In genomic region chr1:43178378-43178777, GRCm38 (mm10) we compare ENCODE assay signal across 19 mouse cellular contexts. TPM values are rescaled to one million over a fixed set of nuclear protein-coding genes. Genes with fewer than 3 reads are reported as not detected.
A peak's percentile ranks its signal among the peaks of the same experiment; 100 is the strongest.
DNase-seq lines count a peak whose midpoint lies in the region; ATAC-seq and TF ChIP-seq lines count a peak whose summit lies in the region.
"Had no signal": no experiment of that assay in that cellular context is flagged by ENCODE, and none has a peak within 500 bp of the region (broad histone marks: within the 10 kb centered on the region; RNA-seq: fewer than 3 reads in every experiment).

No protein-coding gene starts in this region.

- ATAC-seq in frontal cortex, adult (ENCODE audit: low TSS enrichment), result peak; percentile 75
- ATAC-seq in kidney, embryonic 15.5 days (replicated peaks; ENCODE audit: low FRiP score), result peak; percentile 57; the same call in 1 of the 2 replicates
- ATAC-seq in lung, embryonic 14.5 days (ENCODE audit: insufficient read depth), result peak; percentile 60; the same call in 1 of the 2 replicates
- no peak for ATAC-seq in activated CD4-positive, CD25-positive, alpha-beta regulatory T cell, adult 4 months
- ATAC-seq: CD4-positive, CD25-positive, alpha-beta regulatory T cell, adult 4 months; forebrain, embryonic 13.5 days; lung, postnatal 0 days had no signal

- no peak overlapping the region for H3K4me2 ChIP-seq in kidney, embryonic 15.5 days
- no peak overlapping the region for H3K4me2 ChIP-seq in lung, embryonic 14.5 days
- H3K4me2 ChIP-seq: forebrain, embryonic 13.5 days; hindbrain, embryonic 13.5 days; liver, embryonic 11.5 days had no signal

- H3K9ac ChIP-seq in kidney, embryonic 15.5 days, result no peak overlapping the region
- no peak overlapping the region for H3K9ac ChIP-seq in lung, embryonic 14.5 days
- H3K9ac ChIP-seq: forebrain, embryonic 13.5 days; hindbrain, embryonic 13.5 days had no signal

- no peak overlapping the region for H3K4me3 ChIP-seq in kidney, embryonic 15.5 days (replicated peaks)
- H3K4me3 ChIP-seq in lung, embryonic 14.5 days (ENCODE audit: low read depth, low read length), result no peak overlapping the region
- H3K4me3 ChIP-seq in cortical plate, adult 2 months (ENCODE audit: insufficient read depth, low read length), result no peak overlapping the region
- H3K4me3 ChIP-seq: forebrain, embryonic 13.5 days; hindbrain, embryonic 13.5 days had no signal

- no peak for TF ChIP-seq CTCF in lung, embryonic 14.5 days (IDR thresholded peaks at IDR 0.05; ENCODE audit: low read depth)
- TF ChIP-seq CTCF in cortical plate, adult 2 months (IDR thresholded peaks at IDR 0.05; ENCODE audit: extremely low read depth, insufficient read depth, low read length), result no peak

- no peak for TF ChIP-seq POLR2A in cortical plate, adult 2 months (IDR thresholded peaks at IDR 0.05; ENCODE audit: extremely low read depth, insufficient read depth, low read length)

- DNase-seq in frontal cortex, postnatal 14 days (ENCODE audit: low spot score in 2 of 2), result no peak
- DNase-seq in kidney, postnatal 10 days, result no peak
- peak; percentile 32 for DNase-seq in lung, embryonic 14.5 days
- no peak for DNase-seq in lung, postnatal 14 days
- DNase-seq: cerebellum, postnatal 10 days; embryo, embryonic 11 days; kidney, adult 11 months; right cerebral cortex, postnatal 4 days; thymus, postnatal 4 days had no signal

- H3K27me3 ChIP-seq in kidney, embryonic 15.5 days, result no peaks in the 10 kb centered on the region
- no peaks in the 10 kb centered on the region for H3K27me3 ChIP-seq in lung, embryonic 14.5 days (ENCODE audit: insufficient read depth, low read length)
- H3K27me3 ChIP-seq: forebrain, embryonic 13.5 days; hindbrain, embryonic 13.5 days had no signal

- WGBS in kidney, embryonic 15.5 days, result 44% methylated on average over 6 of the region's 6 CpGs
- 58% methylated on average over 6 of the region's 6 CpGs for WGBS in lung, embryonic 14.5 days

- H3K9me3 ChIP-seq in kidney, embryonic 15.5 days (replicated peaks), result no peaks in the 10 kb centered on the region
- H3K9me3 ChIP-seq in lung, embryonic 14.5 days (ENCODE audit: low read depth, low read length), result no peaks in the 10 kb centered on the region
- H3K9me3 ChIP-seq: forebrain, embryonic 13.5 days; G1E; hindbrain, embryonic 13.5 days had no signal

- H3K36me3 ChIP-seq in kidney, embryonic 15.5 days, result no peaks in the 10 kb centered on the region
- H3K36me3 ChIP-seq in lung, embryonic 14.5 days (ENCODE audit: insufficient read depth), result no peaks in the 10 kb centered on the region
- H3K36me3 ChIP-seq: G1E; hindbrain, embryonic 13.5 days had no signal

- peaks cover 30% of the 10 kb centered on the region for H3K4me1 ChIP-seq in kidney, embryonic 15.5 days
- H3K4me1 ChIP-seq in lung, embryonic 14.5 days (ENCODE audit: insufficient read depth), result no peaks in the 10 kb centered on the region
- peaks cover 5% of the 10 kb centered on the region; the same call in 1 of the 2 replicates for H3K4me1 ChIP-seq in cortical plate, adult 2 months (ENCODE audit: control insufficient read depth, insufficient read depth, low read length)
- H3K4me1 ChIP-seq: forebrain, embryonic 13.5 days; hindbrain, embryonic 13.5 days had no signal

- H3K27ac ChIP-seq in kidney, embryonic 15.5 days, result peak overlapping the region; percentile 85
- H3K27ac ChIP-seq in lung, embryonic 14.5 days (ENCODE audit: low read depth), result no peak overlapping the region
- peak overlapping the region; percentile 41 for H3K27ac ChIP-seq in cortical plate, adult 2 months (ENCODE audit: insufficient read depth, low read length)
- H3K27ac ChIP-seq: forebrain, embryonic 13.5 days; hindbrain, embryonic 13.5 days had no signal

RNA-seq across cellular contexts. Expression of gene Fhl2, which starts 18.4 kb away (rescaled TPM):
- 90.7 and 92.4 TPM in 2 replicates for polyA plus RNA-seq in kidney, embryonic 15.5 days (2015; fragmentation: Nextera tagmentation; extraction: Ambion mirVana)
- 30.1 and 34.9 TPM in 2 replicates for polyA plus RNA-seq in lung, embryonic 14.5 days (2014; fragmentation: Nextera tagmentation; extraction: Ambion mirVana)
- 88.7 and 98.5 TPM in 2 replicates for polyA plus RNA-seq in cortical plate, adult 2 months (2012; rRNA removed)
- 1 to 10 TPM; 3.0 to 3.3 TPM for polyA plus RNA-seq in activated CD4-positive, CD25-positive, alpha-beta regulatory T cell, adult 4 months (2017; shearing (Covaris generic))
- polyA plus RNA-seq: G1E had no signal
